Mouse (Mus musculus): ENCODE data around the gene Tusc2.

DNA sequence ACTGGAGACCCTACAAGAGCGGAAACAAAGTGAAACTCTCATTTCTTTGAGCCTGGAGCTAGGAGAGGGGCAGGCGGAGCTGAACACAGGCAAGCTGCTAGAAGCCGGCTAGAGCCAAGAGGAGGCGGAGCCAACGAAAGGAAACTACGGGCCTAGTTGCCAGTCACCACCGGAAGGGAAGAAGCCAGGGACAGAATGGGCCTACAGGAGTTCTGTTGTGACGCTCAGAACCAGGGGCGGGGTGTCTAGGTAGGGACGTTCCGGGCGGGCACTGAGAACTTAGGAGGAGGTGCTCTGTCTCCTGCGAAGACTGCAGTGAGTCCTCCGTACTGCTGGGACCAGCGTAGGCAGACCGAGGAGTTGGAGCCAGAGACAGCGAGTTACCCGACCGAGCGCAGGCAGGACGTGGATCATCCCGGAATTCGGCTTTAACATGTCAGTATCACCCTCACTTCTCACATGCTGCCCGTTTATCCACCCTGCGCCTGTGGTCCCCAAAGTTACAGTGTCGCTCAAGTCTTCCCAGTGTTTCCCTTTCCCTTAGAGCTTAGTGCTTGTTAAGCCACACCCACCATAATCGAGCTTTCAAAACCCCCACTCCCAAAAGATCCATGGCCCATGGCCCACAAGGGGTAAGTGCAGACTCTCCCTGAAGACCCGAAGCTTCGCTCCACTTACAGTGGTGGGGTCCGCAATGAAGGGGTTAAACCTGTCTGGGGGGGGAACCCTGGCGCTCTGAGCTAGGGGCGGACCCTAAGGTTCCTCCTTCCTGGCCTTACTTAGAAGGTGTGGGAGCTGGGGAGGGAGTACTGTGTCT, 17.7 kb downstream of the Tusc2 start, which contains the start of gene Hyal3:
- TF ChIP-seq CTCF (conservative IDR thresholded peaks at IDR 0.05; ENCODE audit: insufficient read depth, insufficient read length, low read depth, low read length) (no peak), POLR2A (IDR thresholded peaks at IDR 0.05; ENCODE audit: low read depth, low read length) (peak; percentile 89)

Measured in kidney, adult 2 months (tissue).